Mouse (Mus musculus) limb, embryonic 13.5 days (tissue): ENCODE data around the gene C1s2. TPM values are rescaled to one million over a fixed set of nuclear protein-coding genes. Genes with fewer than 3 reads are reported as not detected.
"Not testable (repeated sequence)": the region's sequence is repeated elsewhere in the genome, so short reads cannot be mapped to it uniquely, and the experiment has no call there.

Source experiments
- ATAC-seq: fragments of 200-750 bp; cut with Nextera tagmentation; 2 replicates; pipeline ENCODE4 v1.8.0; 2017; ENCODE audit warnings: low read depth, moderate number of reproducible peaks, moderate TSS enrichment; ENCODE audit not compliant: low FRiP score
- H3K27ac ChIP-seq: fragments of 300-500 bp; sonication (generic); 2 replicates; pipeline ENCODE4 v1.5.1; 2015; ENCODE audit warnings: inconsistent platforms, mild to moderate bottlenecking, moderate library complexity
- H3K27me3 ChIP-seq: fragments of 300-500 bp; sonication (generic); 2 replicates; pipeline ENCODE4 v1.6.1; 2015; ENCODE audit warnings: mild to moderate bottlenecking, inconsistent platforms
- H3K36me3 ChIP-seq: fragments of 300-500 bp; sonication (generic); 2 replicates; pipeline ENCODE4 v1.6.1; 2015; ENCODE audit warnings: inconsistent platforms, mild to moderate bottlenecking, moderate library complexity
- H3K4me1 ChIP-seq: fragments of 300-500 bp; sonication (generic); 2 replicates; pipeline ENCODE4 v1.6.1; 2015; ENCODE audit warnings: inconsistent platforms
- H3K4me2 ChIP-seq: fragments of 300-500 bp; sonication (generic); replicated peaks from 2 replicates; pipeline ENCODE4 v1.6.1; 2015; ENCODE audit warnings: inconsistent platforms, mild to moderate bottlenecking, moderate library complexity
- H3K4me3 ChIP-seq: fragments of 300-500 bp; sonication (generic); 2 replicates; pipeline ENCODE4 v1.5.1; 2015; ENCODE audit warnings: moderate library complexity, mild to moderate bottlenecking, inconsistent platforms
- H3K9ac ChIP-seq: fragments of 300-500 bp; sonication (generic); 2 replicates; pipeline ENCODE4 v1.6.1; 2015; ENCODE audit warnings: mild to moderate bottlenecking, inconsistent platforms
- H3K9me3 ChIP-seq: fragments of 300-500 bp; sonication (generic); 2 replicates; pipeline ENCODE4 v1.6.1; 2016; ENCODE audit warnings: inconsistent platforms
- WGBS: fragments of 180-500 bp; shearing (Covaris S2); methylation state at CpG from one replicate; pipeline ENCODE4 v1.1.7; 2015; 5-methylcytosine and 5-hydroxymethylcytosine counted together
- polyA plus RNA-seq: library from polyadenylated mRNA; unstranded; fragments of >200 nt; fragmentation: Nextera tagmentation; extraction: Ambion mirVana; gene quantifications from 2 replicates; pipeline ENCODE4 v1.2.1, GENCODE M21; 2015

The C1s2 gene
- polyA plus RNA-seq, 1 experiment from 2014 or later: not detected

GRCm38 (mm10) chr6:124626184-124626583, 9.7 kb downstream of the C1s2 start:
- not testable (repeated sequence) for H3K4me1 ChIP-seq, H3K4me3 ChIP-seq, H3K36me3 ChIP-seq, H3K27ac ChIP-seq, H3K4me2 ChIP-seq, H3K9ac ChIP-seq, H3K27me3 ChIP-seq, H3K9me3 ChIP-seq, ATAC-seq
- WGBS: 37% methylated on average over 1 of the region's 1 CpGs

DNA sequence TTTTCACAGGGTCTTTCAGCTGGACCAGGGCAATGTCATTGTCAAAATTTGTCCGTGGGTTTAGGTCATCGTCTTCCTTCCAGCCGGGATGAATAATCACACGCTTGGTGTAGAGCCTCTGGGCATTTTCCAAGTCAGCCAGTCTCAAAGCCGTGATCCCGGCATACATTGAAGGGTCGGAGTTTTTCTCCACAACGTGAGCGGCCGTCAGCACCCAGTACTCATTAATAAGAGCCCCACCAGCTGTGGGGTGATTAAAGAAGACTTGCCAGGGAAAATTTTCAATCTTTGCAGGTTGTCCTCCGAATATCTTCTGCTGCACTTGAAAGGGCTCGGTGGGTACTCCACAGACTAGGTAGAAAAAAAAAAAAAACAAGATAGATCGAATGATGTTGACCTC, 10.3 kb downstream of the C1s2 start:
- Histone ChIP-seq H3K4me2 (no peak overlapping the region), H3K27ac (no peak overlapping the region), H3K27me3 (no peaks in the 10 kb centered on the region), H3K4me3 (no peak overlapping the region), H3K9ac (no peak overlapping the region), H3K4me1 (no peaks in the 10 kb centered on the region), H3K9me3 (no peaks in the 10 kb centered on the region), H3K36me3 (no peaks in the 10 kb centered on the region)
- 83% methylated on average over 13 of the region's 13 CpGs for WGBS
- ATAC-seq: no peak

GRCm38 (mm10) chr6:124602031-124602430, 33.9 kb downstream of the C1s2 start:
- no peak overlapping the region for H3K9ac ChIP-seq
- H3K27ac ChIP-seq: no peak overlapping the region
- H3K4me2 ChIP-seq: no peak overlapping the region
- no peaks in the 10 kb centered on the region for H3K27me3 ChIP-seq
- ATAC-seq: no peak
- 86% methylated on average over 4 of the region's 4 CpGs for WGBS
- H3K4me1 ChIP-seq: no peaks in the 10 kb centered on the region
- H3K4me3 ChIP-seq: no peak overlapping the region
- H3K36me3 ChIP-seq: no peaks in the 10 kb centered on the region
- peaks cover 4% of the 10 kb centered on the region for H3K9me3 ChIP-seq

DNA sequence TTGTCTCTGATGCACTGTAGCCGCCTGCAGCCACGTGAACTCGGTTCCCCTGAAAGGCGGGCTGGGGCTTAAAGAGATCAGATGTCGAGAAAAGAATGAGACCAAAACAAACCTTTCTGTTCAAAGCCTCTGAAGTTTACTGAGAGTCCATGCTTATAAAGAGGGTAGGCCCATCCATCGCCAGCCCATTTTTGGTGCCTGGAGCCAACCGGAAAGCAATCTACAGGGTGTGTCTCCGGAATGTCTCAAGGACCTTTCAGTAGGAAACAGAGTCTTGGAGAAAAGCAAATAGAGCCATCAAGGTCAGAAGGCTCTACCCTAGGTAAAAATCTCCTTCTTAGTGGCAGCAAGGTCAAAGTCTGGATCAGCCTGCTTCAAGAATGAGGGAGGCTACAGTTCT, 42.8 kb downstream of the C1s2 start:
- 87% methylated on average over 8 of the region's 8 CpGs for WGBS
- no peak overlapping the region for H3K4me3 ChIP-seq
- ATAC-seq: no peak
- H3K9me3 ChIP-seq: no peaks in the 10 kb centered on the region
- no peaks in the 10 kb centered on the region for H3K4me1 ChIP-seq
- no peaks in the 10 kb centered on the region for H3K36me3 ChIP-seq
- no peak overlapping the region for H3K27ac ChIP-seq
- H3K4me2 ChIP-seq: no peak overlapping the region
- no peak overlapping the region for H3K9ac ChIP-seq
- no peaks in the 10 kb centered on the region for H3K27me3 ChIP-seq

DNA sequence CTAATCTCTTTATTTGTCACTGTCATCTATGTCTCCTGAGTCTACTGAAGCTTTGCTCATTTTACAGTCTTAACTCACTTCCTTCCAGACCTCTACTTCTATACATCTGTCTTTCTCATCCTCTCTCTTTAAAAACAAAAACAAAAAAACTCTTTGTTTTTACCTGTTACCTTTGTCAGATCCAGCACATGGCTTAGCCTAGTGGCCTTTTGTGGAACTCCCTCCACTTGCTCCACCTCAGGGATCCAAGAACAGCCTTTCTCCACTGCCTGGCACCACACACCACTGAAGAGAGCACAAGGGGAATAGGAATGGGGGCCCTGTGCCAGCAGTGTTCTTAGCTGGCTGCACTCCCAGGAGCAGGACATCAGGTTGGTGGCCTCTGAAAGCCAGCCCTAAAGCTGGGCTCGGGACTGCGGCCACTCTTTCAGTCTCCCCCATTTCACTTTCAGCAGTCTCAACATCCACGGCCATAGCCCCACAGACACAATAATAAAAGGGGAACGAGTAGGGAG, 43.6 kb downstream of the C1s2 start:
- no peak for ATAC-seq
- 76% methylated on average over 4 of the region's 4 CpGs for WGBS

DNA sequence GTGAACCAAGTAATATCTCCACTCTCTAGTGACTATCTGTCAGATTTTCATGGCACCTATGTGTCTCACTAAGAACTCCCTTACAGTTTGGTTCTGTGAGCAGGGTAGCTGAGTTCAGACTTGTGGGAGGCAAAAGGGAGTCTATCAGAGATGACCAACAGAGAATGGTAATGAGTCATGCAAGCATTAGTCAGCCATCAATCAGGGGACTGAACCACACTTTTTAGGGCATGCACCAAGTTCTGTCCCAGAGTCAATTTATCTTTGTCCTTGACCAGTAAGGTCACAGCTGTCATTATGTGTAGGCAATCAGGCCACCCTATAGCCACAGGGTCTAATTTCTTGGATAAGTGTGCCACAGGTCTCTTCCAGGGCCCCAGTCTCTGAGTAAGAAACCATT, 47.1 kb downstream of the C1s2 start:
- no peak overlapping the region for H3K4me3 ChIP-seq
- no peak overlapping the region for H3K27ac ChIP-seq
- no peaks in the 10 kb centered on the region for H3K4me1 ChIP-seq
- no peaks in the 10 kb centered on the region for H3K27me3 ChIP-seq
- H3K36me3 ChIP-seq: no peaks in the 10 kb centered on the region
- H3K4me2 ChIP-seq: no peak overlapping the region
- no peak for ATAC-seq
- H3K9ac ChIP-seq: no peak overlapping the region
- no peaks in the 10 kb centered on the region for H3K9me3 ChIP-seq

More for the DNA sequence above, 43.6 kb downstream of the C1s2 start:
- Histone ChIP-seq H3K27me3 (no peaks in the 10 kb centered on the region), H3K9ac (no peak overlapping the region), H3K27ac (no peak overlapping the region), H3K4me3 (no peak overlapping the region), H3K4me2 (no peak overlapping the region), H3K4me1 (no peaks in the 10 kb centered on the region), H3K9me3 (no peaks in the 10 kb centered on the region), H3K36me3 (no peaks in the 10 kb centered on the region)

- H3K9me3 ChIP-seq: no peaks in the 10 kb centered on the region
- ATAC-seq: no peak
- H3K9ac ChIP-seq: no peak overlapping the region
- no peak overlapping the region for H3K4me2 ChIP-seq
- H3K4me1 ChIP-seq: no peaks in the 10 kb centered on the region
- no peak overlapping the region for H3K27ac ChIP-seq
- WGBS: 81% methylated on average over 4 of the region's 4 CpGs
- no peak overlapping the region for H3K4me3 ChIP-seq
- no peaks in the 10 kb centered on the region for H3K27me3 ChIP-seq
- H3K36me3 ChIP-seq: no peaks in the 10 kb centered on the region
Observed at GRCm38 (mm10) chr6:124586266-124586665, 49.6 kb downstream of the C1s2 start.

DNA sequence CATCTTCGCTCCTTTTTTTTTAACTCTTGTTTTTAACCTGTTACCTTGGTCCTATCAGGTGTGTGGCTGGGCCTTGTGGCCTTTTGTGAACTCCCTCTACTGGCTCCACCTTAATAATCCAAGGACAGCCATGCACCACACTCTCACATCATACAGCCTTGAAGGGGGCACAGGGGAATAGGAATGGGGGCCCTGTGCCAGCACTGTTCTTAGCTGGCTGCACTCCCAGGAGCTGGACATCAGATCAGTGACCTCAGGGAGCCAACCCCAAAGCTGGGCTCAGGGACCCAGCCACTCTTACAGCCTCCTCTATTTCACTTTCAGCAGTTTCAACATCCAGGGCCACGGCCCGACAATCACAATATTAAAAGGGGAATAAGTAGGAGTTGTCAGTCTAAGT, 50.1 kb downstream of the C1s2 start:
- Histone ChIP-seq H3K4me1 (no peaks in the 10 kb centered on the region), H3K36me3 (no peaks in the 10 kb centered on the region), H3K9me3 (no peaks in the 10 kb centered on the region), H3K27me3 (no peaks in the 10 kb centered on the region), H3K4me2 (no peak overlapping the region), H3K9ac (no peak overlapping the region), H3K4me3 (no peak overlapping the region), H3K27ac (no peak overlapping the region)
- 89% methylated on average over 3 of the region's 3 CpGs for WGBS
- no peak for ATAC-seq

GRCm38 (mm10) chr6:124584935-124585334, 51.0 kb downstream of the C1s2 start:
- no peak overlapping the region for H3K4me3 ChIP-seq
- 79% methylated on average over 3 of the region's 3 CpGs for WGBS

GRCm38 (mm10) chr6:124582231-124582630, 53.7 kb downstream of the C1s2 start:
- Histone ChIP-seq H3K27ac (no peak overlapping the region), H3K4me2 (no peak overlapping the region), H3K4me1 (no peaks in the 10 kb centered on the region), H3K9ac (no peak overlapping the region), H3K36me3 (no peaks in the 10 kb centered on the region), H3K27me3 (no peaks in the 10 kb centered on the region), H3K9me3 (no peaks in the 10 kb centered on the region), H3K4me3 (no peak overlapping the region)
- 85% methylated on average over 1 of the region's 1 CpGs for WGBS
- no peak for ATAC-seq

More at GRCm38 (mm10) chr6:124584935-124585334, 51.0 kb downstream of the C1s2 start:
- no peaks in the 10 kb centered on the region for H3K9me3 ChIP-seq
- no peak overlapping the region for H3K27ac ChIP-seq
- H3K4me2 ChIP-seq: no peak overlapping the region
- H3K9ac ChIP-seq: no peak overlapping the region
- no peaks in the 10 kb centered on the region for H3K4me1 ChIP-seq
- H3K27me3 ChIP-seq: no peaks in the 10 kb centered on the region
- no peak for ATAC-seq
- H3K36me3 ChIP-seq: no peaks in the 10 kb centered on the region

DNA sequence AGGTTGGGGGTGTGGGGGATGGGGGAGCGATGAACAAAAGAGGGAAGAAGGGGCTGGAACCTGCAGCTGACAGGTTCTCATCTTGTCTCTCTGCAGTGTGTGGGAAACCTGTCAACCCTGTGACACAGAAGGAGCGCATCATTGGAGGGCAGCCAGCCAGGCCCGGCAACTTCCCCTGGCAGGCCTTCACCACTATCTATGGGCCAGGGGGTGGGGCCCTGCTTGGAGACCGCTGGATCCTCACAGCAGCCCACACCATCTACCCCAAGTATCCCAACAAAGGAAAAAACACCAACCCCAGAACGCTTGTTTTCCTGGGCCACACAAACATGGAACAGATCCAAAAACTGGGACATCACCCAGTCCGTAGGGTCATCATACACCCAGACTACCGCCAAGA, 55.7 kb downstream of the C1s2 start:
- not testable (repeated sequence) for H3K4me3 ChIP-seq, H3K9me3 ChIP-seq, H3K36me3 ChIP-seq, H3K4me1 ChIP-seq, H3K27ac ChIP-seq, H3K4me2 ChIP-seq, H3K9ac ChIP-seq, H3K27me3 ChIP-seq, ATAC-seq
- 82% methylated on average over 6 of the region's 7 CpGs for WGBS

GRCm38 (mm10) chr6:124575155-124575678, 60.7 kb downstream of the C1s2 start:
- not testable (repeated sequence) for ATAC-seq

More at GRCm38 (mm10) chr6:124575155-124575678, 60.7 kb downstream of the C1s2 start:
- WGBS: 84% methylated on average over 3 of the region's 3 CpGs
- not testable (repeated sequence) for H3K9me3 ChIP-seq, H3K36me3 ChIP-seq, H3K4me1 ChIP-seq, H3K27ac ChIP-seq, H3K9ac ChIP-seq, H3K4me2 ChIP-seq, H3K4me3 ChIP-seq, H3K27me3 ChIP-seq
